In the genomic region with DNA sequence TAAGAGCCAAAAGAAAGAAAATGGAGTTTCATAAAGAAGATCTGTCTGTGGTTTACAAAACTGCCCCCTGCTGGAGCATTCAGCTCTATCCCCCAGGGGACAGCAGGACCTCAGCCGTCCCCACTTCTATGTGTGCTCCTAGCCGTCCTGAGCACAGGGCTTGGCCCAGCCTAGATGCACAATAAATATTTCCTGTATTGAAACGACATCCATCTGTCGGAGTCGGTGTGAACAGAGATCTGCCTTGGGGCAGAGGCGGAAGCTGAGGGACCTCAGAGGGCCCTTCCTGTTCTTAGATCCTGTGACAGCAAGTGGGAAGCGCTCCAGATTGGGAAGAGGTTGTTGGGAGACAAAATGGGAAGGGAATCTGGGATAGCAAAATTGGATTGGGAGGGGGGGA, we compare ENCODE assay signal across 25 mouse cellular contexts.
DNase-seq lines count a peak whose midpoint lies in the region; ATAC-seq and TF ChIP-seq lines count a peak whose summit lies in the region.
"Had no signal": no experiment of that assay in that cellular context is flagged by ENCODE, and none has a peak within 500 bp of the region (broad histone marks: within the 10 kb centered on the region; RNA-seq: fewer than 3 reads in every experiment).

No protein-coding gene starts in this region.

- intact Hi-C loops in left cerebral cortex, postnatal 14 days (cut with DNase I): no loop called here

- no peak overlapping the region for H3K4me2 ChIP-seq in kidney, postnatal 0 days (ENCODE audit: low read length)
- H3K4me2 ChIP-seq in lung, embryonic 15.5 days: no peak overlapping the region
- H3K4me2 ChIP-seq in embryonic facial prominence, embryonic 15.5 days (replicated peaks): no peak overlapping the region
- H3K4me2 ChIP-seq in limb, embryonic 15.5 days: no peak overlapping the region
- H3K4me2 ChIP-seq: forebrain, embryonic 15.5 days; heart, embryonic 13.5 days; liver, embryonic 12.5 days; midbrain, embryonic 12.5 days; neural tube, embryonic 15.5 days had no signal

- no peak for ATAC-seq in kidney, postnatal 0 days (replicated peaks; ENCODE audit: low FRiP score, low read depth)
- 0 out of 2 replicates have a peak, but pooled peaks have one; percentile 33 for ATAC-seq in lung, embryonic 15.5 days (ENCODE audit: borderline replicate concordance, extremely low read depth, low FRiP score, low TSS enrichment)
- no peak for ATAC-seq in embryonic facial prominence, embryonic 15.5 days (ENCODE audit: insufficient number of reproducible peaks, low FRiP score, low TSS enrichment, low read depth)
- no peak for ATAC-seq in limb, embryonic 15.5 days (ENCODE audit: insufficient number of reproducible peaks, low FRiP score, low TSS enrichment, low read depth)
- ATAC-seq: forebrain, embryonic 15.5 days; hindbrain, postnatal 0 days; liver, embryonic 12.5 days; lung, postnatal 0 days had no signal

- no peak overlapping the region for H3K9ac ChIP-seq in kidney, postnatal 0 days (ENCODE audit: low read depth, low read length)
- no peak overlapping the region for H3K9ac ChIP-seq in lung, embryonic 15.5 days
- no peak overlapping the region for H3K9ac ChIP-seq in embryonic facial prominence, embryonic 15.5 days
- H3K9ac ChIP-seq in limb, embryonic 15.5 days: no peak overlapping the region
- H3K9ac ChIP-seq: forebrain, embryonic 15.5 days; heart, embryonic 13.5 days; liver, embryonic 12.5 days; midbrain, embryonic 12.5 days; neural tube, embryonic 15.5 days had no signal

- H3K9me3 ChIP-seq in kidney, postnatal 0 days (replicated peaks; ENCODE audit: low read length): no peaks in the 10 kb centered on the region
- no peaks in the 10 kb centered on the region for H3K9me3 ChIP-seq in lung, embryonic 15.5 days
- no peaks in the 10 kb centered on the region for H3K9me3 ChIP-seq in embryonic facial prominence, embryonic 15.5 days (replicated peaks)
- no peaks in the 10 kb centered on the region for H3K9me3 ChIP-seq in limb, embryonic 15.5 days
- H3K9me3 ChIP-seq: forebrain, embryonic 15.5 days; heart, embryonic 13.5 days; liver, embryonic 12.5 days; midbrain, embryonic 12.5 days; neural tube, embryonic 15.5 days had no signal

- no peaks in the 10 kb centered on the region for H3K4me1 ChIP-seq in kidney, postnatal 0 days (replicated peaks; ENCODE audit: insufficient read depth, low read length)
- no peaks in the 10 kb centered on the region for H3K4me1 ChIP-seq in lung, embryonic 15.5 days
- H3K4me1 ChIP-seq in embryonic facial prominence, embryonic 15.5 days: peaks cover 17% of the 10 kb centered on the region
- peaks cover 27% of the 10 kb centered on the region for H3K4me1 ChIP-seq in limb, embryonic 15.5 days
- H3K4me1 ChIP-seq: forebrain, embryonic 15.5 days; heart, embryonic 13.5 days; midbrain, embryonic 12.5 days; neural tube, embryonic 15.5 days had no signal

- 39% methylated on average over 7 of the region's 7 CpGs for WGBS in kidney, postnatal 0 days
- WGBS in lung, embryonic 15.5 days: 46% methylated on average over 7 of the region's 7 CpGs
- 35% methylated on average over 7 of the region's 7 CpGs for WGBS in embryonic facial prominence, embryonic 15.5 days
- WGBS in limb, embryonic 15.5 days: 33% methylated on average over 7 of the region's 7 CpGs

- DNase-seq in kidney, postnatal 0 days (ENCODE audit: low spot score): peak; percentile 33
- no peak for DNase-seq in kidney, adult 9 months
- DNase-seq in lung, adult 18-20 months: no peak
- no peak for DNase-seq in left cerebral cortex, postnatal 14 days (ENCODE audit: low spot score in 2 of 2)
- DNase-seq: adrenal gland, adult 8-10 months; B cell, adult 2 months; cerebellum, adult 11-12 months; cerebellum, postnatal 10 days; heart, adult 2 months; heart, postnatal 14 days; kidney, adult 2 months; layer of hippocampus, adult 9-11 months; right cerebral cortex, adult 18-20 months; right cerebral cortex, postnatal 4 days; thymus, postnatal 14 days had no signal

- no peak overlapping the region for H3K27ac ChIP-seq in kidney, postnatal 0 days
- no peak overlapping the region for H3K27ac ChIP-seq in lung, embryonic 15.5 days
- H3K27ac ChIP-seq in embryonic facial prominence, embryonic 15.5 days (replicated peaks): peak overlapping the region; percentile 80
- peak overlapping the region; percentile 83; the same call in 1 of the 2 replicates for H3K27ac ChIP-seq in limb, embryonic 15.5 days
- H3K27ac ChIP-seq: forebrain, embryonic 15.5 days; heart, adult 2 months; heart, embryonic 13.5 days; hindbrain, postnatal 0 days; liver, embryonic 12.5 days; midbrain, embryonic 12.5 days; neural tube, embryonic 15.5 days had no signal

- H3K36me3 ChIP-seq in kidney, postnatal 0 days (ENCODE audit: insufficient read depth, low read length): no peaks in the 10 kb centered on the region
- no peaks in the 10 kb centered on the region for H3K36me3 ChIP-seq in lung, embryonic 15.5 days
- H3K36me3 ChIP-seq in embryonic facial prominence, embryonic 15.5 days: no peaks in the 10 kb centered on the region
- H3K36me3 ChIP-seq in limb, embryonic 15.5 days: no peaks in the 10 kb centered on the region
- H3K36me3 ChIP-seq: forebrain, embryonic 15.5 days; heart, embryonic 13.5 days; liver, embryonic 12.5 days; midbrain, embryonic 12.5 days; neural tube, embryonic 15.5 days had no signal

- no peaks in the 10 kb centered on the region for H3K27me3 ChIP-seq in kidney, postnatal 0 days (ENCODE audit: insufficient read depth, low read length)
- no peaks in the 10 kb centered on the region for H3K27me3 ChIP-seq in lung, embryonic 15.5 days
- no peaks in the 10 kb centered on the region for H3K27me3 ChIP-seq in embryonic facial prominence, embryonic 15.5 days
- H3K27me3 ChIP-seq in limb, embryonic 15.5 days: no peaks in the 10 kb centered on the region
- H3K27me3 ChIP-seq: forebrain, embryonic 15.5 days; liver, embryonic 12.5 days; neural tube, embryonic 15.5 days had no signal

- no peak overlapping the region for H3K4me3 ChIP-seq in kidney, postnatal 0 days (replicated peaks; ENCODE audit: low read depth, low read length)
- no peak overlapping the region for H3K4me3 ChIP-seq in lung, embryonic 15.5 days
- H3K4me3 ChIP-seq in embryonic facial prominence, embryonic 15.5 days (replicated peaks): no peak overlapping the region
- H3K4me3 ChIP-seq in limb, embryonic 15.5 days: no peak overlapping the region
- H3K4me3 ChIP-seq: forebrain, embryonic 15.5 days; heart, adult 2 months; heart, embryonic 13.5 days; liver, embryonic 12.5 days; midbrain, embryonic 12.5 days; neural tube, embryonic 15.5 days had no signal

- TF ChIP-seq CTCF in kidney, postnatal 0 days (IDR thresholded peaks at IDR 0.05; ENCODE audit: low read depth): peak; percentile 26; the same call in 1 of the 2 replicates

Comparison
In these comparisons a context has a peak if more than half of its experiments do, and no peak if none do; other contexts are left out.
1. H3K27ac ChIP-seq: peak in embryonic facial prominence, embryonic 15.5 days (single experiment) and limb, embryonic 15.5 days (single experiment); none in kidney, postnatal 0 days (single experiment) and lung, embryonic 15.5 days (single experiment).